Mouse (Mus musculus) CD8-positive naive resting alpha-beta T cell, adult 2 months (primary cell): ENCODE data around the gene Kif5a.
A peak's percentile ranks its signal among the peaks of the same experiment; 100 is the strongest.

Experiments
- DNase-seq, 2 experiments: peaks; one replicate each; pipeline ENCODE4 v3.0.0; 2022; ENCODE audit warnings: low read depth in 2 of 2, low spot score in 2 of 2

Gene Kif5a

GRCm38 (mm10) chr10:127266112-127267091 is 3.3 kb upstream of the Kif5a start, which contains the start of gene Dctn2:
Dctn2 (plus strand) TSS chr10:127266368.
- DNase-seq = peak; percentile 92

GRCm38 (mm10) chr10:127265727-127266111 is 2.6 kb upstream of the Kif5a start:
- DNase-seq = no peak

DNA sequence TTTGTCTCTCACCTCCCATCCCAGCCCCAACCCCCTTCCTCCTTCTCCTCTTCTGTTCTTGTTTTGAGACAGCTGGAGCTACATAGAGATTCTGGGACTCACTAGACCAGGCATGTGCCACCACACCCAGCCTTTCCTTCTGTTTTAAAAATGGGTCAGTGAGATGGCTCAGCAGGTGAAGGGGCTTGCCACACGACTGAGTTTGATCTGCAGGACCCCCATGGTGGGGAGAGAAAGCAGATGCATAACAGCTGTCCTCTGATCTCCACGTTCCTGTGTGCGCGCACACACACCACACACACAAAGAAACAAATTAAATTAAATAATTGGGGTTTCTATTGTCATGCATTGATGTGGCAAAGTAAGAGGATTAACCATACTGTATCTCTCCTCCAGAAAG is 1.8 kb upstream of the Kif5a start:
- DNase-seq = no peak

- no peak for DNase-seq
Measured at GRCm38 (mm10) chr10:127264336-127264735, 1.2 kb upstream of the Kif5a start.

DNA sequence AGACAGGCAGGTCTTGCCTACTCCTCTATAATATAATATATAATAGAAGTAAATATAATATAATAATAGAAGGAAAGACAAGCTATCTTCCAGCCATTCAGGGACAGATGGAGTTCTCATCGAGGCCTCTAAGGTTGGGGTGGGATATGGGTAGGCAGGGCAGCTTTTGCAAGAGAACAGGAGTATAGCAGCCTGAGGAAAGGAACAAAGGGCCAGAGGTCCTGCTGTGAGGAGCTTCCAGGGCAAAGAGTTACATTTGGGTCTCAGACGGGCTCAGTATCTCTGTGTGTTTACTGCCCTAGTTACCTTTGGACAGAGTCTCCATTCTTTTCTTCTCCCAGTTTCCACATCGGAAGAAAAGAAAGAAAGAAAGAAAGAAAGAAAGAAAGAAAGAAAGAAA is 483 bp upstream of the Kif5a start:
- no peak for DNase-seq

DNA sequence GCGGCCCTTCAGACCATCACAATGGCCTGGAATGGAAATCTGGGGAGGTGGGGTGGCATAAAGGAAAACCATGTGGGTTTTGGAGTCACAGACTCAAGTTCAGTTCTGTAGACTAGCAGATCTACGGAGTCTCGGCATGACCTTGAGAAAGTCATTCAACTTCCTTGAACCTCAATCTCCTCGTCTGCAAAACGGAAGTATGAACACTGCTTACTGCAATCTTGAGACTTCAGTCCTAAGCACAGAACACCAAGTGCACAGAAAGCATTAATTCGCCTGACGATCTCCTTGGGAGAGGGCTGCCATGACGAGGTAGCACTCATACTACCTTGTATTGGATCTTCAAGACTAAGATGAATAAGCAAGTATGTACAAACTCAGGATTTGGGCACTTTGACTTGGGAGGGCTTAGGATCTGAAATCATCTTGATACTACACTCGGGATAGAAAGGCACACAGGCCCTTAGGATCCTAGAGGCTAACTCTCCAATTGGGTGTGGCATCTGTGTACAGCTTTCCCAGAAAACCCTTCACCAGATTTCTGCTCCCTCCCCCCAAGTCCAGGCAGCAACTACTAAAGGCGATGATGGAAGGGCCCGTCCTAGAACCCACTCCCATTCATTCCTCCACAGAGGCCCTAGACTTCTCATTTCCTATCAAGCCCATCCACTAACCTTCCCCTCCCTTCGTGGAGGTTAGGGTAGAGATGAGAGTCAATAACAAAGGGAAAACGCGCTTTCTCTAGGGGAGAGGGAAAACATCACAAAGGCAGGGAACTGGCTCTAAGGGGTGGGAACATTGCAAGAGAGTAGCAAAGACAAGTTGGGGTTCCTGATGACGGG is 1.2 kb downstream of the Kif5a start:
- no peak for DNase-seq

DNA sequence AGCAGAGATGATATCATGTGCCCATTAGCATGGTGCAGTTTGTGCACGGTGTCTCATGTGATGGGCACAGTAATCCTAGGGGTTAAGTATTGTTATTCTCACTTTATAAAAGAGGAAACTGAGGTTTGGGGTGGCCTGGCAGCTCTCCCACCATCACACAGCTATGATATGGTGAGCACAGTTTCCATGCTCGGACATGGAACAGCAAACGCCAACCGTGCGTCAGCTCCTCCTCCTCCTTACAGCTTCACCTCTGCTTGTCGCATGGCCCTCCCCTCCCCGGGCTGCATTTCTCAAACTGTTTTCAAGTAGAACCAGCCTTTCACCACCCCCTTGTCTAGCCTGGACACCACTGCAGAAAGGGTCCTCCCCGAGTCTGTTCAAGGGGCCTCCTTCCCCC is 4.7 kb downstream of the Kif5a start:
- DNase-seq = no peak

DNA sequence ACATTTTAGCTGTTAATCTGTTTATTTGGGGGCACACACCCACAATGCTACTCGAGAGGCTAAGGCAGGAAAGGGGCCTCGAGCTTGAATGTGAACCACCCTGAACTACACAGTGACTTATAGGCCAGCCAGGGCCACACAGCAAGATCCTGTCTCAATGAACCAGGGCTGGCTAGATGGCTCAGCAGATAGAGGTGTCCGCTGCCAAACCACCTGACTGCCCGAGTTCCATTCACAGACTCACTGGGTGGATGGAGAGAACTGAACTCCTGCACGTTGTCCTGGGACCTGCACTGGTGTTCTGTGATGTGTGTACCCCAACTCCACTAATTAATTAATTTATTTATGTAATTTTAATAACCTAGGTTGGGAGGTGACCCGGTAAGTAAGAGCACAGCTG is 5.4 kb downstream of the Kif5a start:
- DNase-seq = no peak

DNA sequence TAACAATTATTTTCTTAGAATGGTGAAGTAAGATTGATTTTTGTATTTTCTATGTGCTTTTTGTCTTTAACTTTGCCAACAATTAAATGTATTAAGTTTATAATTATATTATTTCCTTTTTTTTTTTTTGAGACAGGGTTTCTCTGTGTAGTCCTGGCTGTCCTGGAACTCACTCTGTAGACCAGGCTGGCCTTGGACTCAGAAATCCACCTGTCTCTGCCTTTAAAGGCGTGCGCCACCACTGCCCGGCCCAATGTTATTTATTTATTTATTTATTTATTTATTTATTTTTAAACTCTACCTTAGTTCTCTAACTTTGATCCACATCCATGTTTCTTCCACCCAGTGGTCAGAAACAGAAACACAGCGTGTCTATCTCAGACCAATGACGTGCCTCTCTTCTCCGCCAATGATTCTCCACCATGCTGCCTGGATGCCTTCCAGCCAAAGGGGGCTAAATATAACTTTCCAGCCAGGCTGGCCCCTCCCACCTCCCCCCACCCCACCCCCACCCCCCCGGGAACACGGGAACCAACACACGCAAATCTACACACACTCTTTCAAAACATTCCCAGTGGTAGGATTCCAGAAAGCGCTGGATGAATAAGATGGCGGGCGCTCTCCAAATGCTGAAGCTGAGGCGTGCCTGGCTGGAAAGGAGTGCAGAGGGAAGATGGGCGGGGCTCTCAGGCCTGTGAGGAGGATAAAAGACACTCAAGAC is 7.4 kb downstream of the Kif5a start:
- no peak for DNase-seq

GRCm38 (mm10) chr10:127250810-127251209 is 12.3 kb downstream of the Kif5a start:
- DNase-seq = no peak

DNA sequence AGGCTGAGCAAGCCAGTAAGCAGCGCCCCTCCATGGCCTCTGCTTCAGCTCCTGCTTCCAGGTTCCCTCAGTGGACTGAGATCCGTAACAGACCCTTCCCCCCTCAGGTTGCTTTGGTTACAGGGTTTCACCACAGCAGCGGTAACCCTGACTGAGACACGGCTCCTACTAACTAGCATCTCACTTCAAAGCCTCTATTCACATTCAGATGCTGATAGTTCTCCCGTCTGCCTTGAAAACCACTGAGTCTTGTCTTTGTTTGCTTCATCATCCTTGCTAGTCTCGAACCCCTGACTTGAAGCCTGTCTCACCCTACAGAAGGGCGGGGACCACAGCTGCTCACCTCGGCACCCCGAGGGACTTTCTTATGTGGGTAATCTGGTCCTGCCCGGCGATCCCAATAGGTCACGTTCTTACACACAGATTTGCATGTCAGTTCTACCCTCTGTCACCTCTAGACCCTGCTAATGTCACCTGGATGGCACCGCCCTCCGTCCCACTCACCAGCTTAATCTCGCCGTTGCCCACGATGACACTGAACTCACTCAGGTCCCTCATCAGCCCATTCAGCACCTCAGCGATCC is 24.8 kb downstream of the Kif5a start:
- no peak for DNase-seq

DNA sequence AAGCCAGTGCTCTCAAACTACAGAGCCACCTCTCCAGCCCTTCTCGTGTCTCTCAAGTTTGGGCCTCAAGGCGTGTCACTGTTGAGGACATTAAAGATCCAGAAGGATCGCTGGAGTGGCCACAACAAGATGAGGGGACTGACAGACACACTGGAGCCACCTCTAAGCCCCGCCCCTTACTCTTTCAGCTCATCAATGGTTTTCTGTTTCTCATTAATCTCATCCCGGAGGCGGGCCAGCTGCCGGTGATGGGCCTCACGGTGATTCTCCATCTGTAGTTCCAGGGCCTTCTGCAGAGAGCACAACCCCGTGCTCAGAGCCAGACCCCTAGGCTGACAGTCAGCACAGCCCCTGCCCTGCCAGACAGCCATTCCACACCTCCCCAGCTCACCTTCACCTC is 26.6 kb downstream of the Kif5a start:
- no peak for DNase-seq

DNA sequence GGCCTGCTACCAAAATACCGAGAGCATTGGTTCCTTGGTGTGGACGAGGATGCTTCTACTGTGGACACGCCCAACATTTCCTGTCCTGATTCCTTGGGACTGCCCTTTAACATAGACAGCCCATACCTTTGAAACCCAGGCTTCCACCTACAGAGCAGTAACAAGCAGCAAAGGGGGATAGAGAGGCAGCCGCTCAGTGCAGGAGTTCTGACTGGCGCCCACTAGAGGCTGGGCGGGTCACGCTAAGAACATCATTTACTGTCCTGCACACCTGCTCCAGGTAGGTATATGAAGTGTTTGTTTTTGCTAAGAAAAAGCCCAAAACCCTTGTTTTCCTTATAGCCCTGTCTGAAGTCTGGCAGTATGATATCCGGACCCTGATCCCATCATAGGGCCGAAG is 30.0 kb downstream of the Kif5a start:
- DNase-seq = peak in 1 of 2 experiments; percentile 21

GRCm38 (mm10) chr10:127231741-127232140 is 31.4 kb downstream of the Kif5a start:
- DNase-seq = no peak

DNA sequence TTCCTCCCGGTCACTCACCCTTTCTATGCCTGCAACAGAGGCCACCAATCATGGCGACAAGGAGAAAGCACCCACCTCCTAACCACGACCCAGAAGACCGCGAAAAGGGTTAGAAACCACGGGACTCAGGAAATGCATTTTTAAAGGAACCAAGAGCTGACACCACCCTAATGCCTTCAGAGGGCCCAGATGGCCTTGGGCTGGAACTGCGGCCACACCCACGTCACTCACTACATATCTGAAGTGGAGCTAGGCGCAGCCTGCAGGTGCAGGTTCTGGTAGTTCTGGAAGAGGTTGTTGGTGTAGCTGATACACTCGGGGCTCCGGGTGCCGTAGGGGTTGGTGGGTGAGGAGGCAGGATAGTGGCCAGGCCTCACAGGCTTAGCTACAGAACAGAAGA is 32.5 kb downstream of the Kif5a start:
- no peak for DNase-seq

DNA sequence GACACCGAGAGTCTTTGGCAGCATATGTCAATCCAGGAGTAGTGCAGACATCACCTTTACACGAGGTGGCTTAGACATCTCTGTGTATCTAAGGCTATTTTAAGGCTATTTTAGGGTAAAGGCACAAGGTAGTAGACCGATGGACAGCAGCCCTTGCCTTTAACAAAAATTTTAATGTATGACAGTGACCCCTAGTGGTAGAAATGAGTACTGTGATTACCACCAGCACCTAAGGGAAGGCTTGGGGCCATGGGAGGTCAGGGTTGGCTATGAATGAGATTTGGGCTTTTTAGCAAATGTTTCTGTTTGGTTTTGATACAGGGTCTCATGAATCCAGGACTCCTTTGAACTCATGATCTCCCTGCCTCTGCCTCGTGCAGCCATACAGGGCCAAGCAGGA is 34.3 kb downstream of the Kif5a start:
- DNase-seq = peak; percentile 63 to 70

- no peak for DNase-seq
Measured at GRCm38 (mm10) chr10:127227163-127227562, 36.0 kb downstream of the Kif5a start.

- no peak for DNase-seq
Measured at GRCm38 (mm10) chr10:127226318-127226895, 36.7 kb downstream of the Kif5a start.

- DNase-seq = peak; percentile 22 to 31
Measured at GRCm38 (mm10) chr10:127225732-127226131, 37.4 kb downstream of the Kif5a start.

DNA sequence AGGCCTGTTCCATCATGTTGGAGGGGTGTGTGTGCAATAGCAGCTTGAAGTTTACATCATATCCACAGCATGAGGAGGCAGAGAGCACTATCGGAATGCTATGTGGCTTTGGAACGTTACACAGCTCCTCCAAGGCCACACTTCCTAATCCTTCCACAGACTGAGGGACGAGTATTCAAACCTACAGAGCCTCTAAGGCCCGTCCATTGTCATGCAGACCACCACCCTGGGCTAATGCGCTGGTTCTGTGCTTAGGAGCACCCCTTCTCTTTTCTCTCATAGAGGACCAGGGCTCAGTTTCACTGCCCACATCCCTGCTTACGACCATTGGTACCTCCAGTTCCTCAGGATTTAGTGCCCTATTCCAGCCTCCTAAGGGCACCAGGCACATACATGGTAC is 37.9 kb downstream of the Kif5a start:
- no peak for DNase-seq

DNA sequence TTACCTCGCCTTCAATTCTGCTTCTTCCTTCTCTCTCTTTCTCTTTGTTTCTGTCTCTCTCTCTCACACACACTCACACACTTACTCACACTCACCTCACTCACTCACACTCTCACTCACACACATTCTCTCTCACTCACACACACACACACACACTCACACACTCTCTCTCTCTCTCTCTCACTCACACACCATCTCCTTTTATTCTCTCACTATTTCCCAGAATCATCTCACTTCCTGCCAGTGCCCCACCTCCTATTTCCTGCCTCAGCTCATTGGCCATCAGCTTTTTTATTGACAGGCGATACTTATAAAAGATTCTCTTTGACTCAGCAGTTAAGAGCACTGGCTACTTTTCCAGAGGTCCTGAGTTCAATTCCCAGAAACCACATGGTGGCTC is 44.8 kb downstream of the Kif5a start:
- no peak for DNase-seq
